Mouse (Mus musculus): ENCODE data around the gene Ky. TPM values are rescaled to one million over a fixed set of nuclear protein-coding genes. Genes with fewer than 3 reads are reported as not detected.

Gene Ky
- polyA plus RNA-seq, 1 experiment: not detected

GRCm38 (mm10) chr9:102493044-102493443 is 12.5 kb upstream of the Ky start:
- H3K27me3 ChIP-seq (replicated peaks): peaks cover 27% of the 10 kb centered on the region
- no peak for TF ChIP-seq GATA1 (IDR thresholded peaks at IDR 0.05; ENCODE audit: borderline replicate concordance, low read length)
- TF ChIP-seq FLI1 (IDR thresholded peaks at IDR 0.05; ENCODE audit: low read length): no peak
- H3K36me3 ChIP-seq (replicated peaks; ENCODE audit: low read length): no peaks in the 10 kb centered on the region
- no peaks in the 10 kb centered on the region for H3K4me1 ChIP-seq
- H3K9me3 ChIP-seq: peaks cover 11% of the 10 kb centered on the region
- H3K4me3 ChIP-seq (replicated peaks): no peak overlapping the region

- Histone ChIP-seq H3K9me3 (peaks cover 7% of the 10 kb centered on the region), H3K36me3 (replicated peaks; ENCODE audit: low read length) (no peaks in the 10 kb centered on the region), H3K27me3 (replicated peaks) (peaks cover 27% of the 10 kb centered on the region), H3K4me1 (no peaks in the 10 kb centered on the region), H3K4me3 (replicated peaks) (no peak overlapping the region)
- TF ChIP-seq FLI1 (IDR thresholded peaks at IDR 0.05; ENCODE audit: low read length) (no peak), GATA1 (IDR thresholded peaks at IDR 0.05; ENCODE audit: borderline replicate concordance, low read length) (no peak)
Measured at GRCm38 (mm10) chr9:102493916-102494315, 11.6 kb upstream of the Ky start.

- Histone ChIP-seq H3K36me3 (replicated peaks; ENCODE audit: low read length) (no peaks in the 10 kb centered on the region), H3K27me3 (replicated peaks) (peaks cover 27% of the 10 kb centered on the region), H3K9me3 (peaks cover 5% of the 10 kb centered on the region; the same call in 1 of the 2 replicates), H3K4me3 (replicated peaks) (no peak overlapping the region), H3K4me1 (no peaks in the 10 kb centered on the region)
- TF ChIP-seq GATA1 (IDR thresholded peaks at IDR 0.05; ENCODE audit: borderline replicate concordance, low read length): no peak
- no peak for TF ChIP-seq FLI1 (IDR thresholded peaks at IDR 0.05; ENCODE audit: low read length)
Measured at GRCm38 (mm10) chr9:102494454-102494853, 11.1 kb upstream of the Ky start.

GRCm38 (mm10) chr9:102495266-102495665 is 10.3 kb upstream of the Ky start:
- H3K27me3 ChIP-seq (replicated peaks): peaks cover 25% of the 10 kb centered on the region
- H3K4me1 ChIP-seq: no peaks in the 10 kb centered on the region
- no peak for TF ChIP-seq FLI1 (IDR thresholded peaks at IDR 0.05; ENCODE audit: low read length)
- no peak for TF ChIP-seq GATA1 (IDR thresholded peaks at IDR 0.05; ENCODE audit: borderline replicate concordance, low read length)
- H3K9me3 ChIP-seq: peaks cover 5% of the 10 kb centered on the region; the same call in 1 of the 2 replicates
- H3K4me3 ChIP-seq (replicated peaks): no peak overlapping the region
- H3K36me3 ChIP-seq (replicated peaks; ENCODE audit: low read length): no peaks in the 10 kb centered on the region

GRCm38 (mm10) chr9:102496481-102497041 is 9.0 kb upstream of the Ky start:
- TF ChIP-seq FLI1 (IDR thresholded peaks at IDR 0.05; ENCODE audit: low read length) (no peak), GATA1 (IDR thresholded peaks at IDR 0.05; ENCODE audit: borderline replicate concordance, low read length) (no peak)
- Histone ChIP-seq H3K4me3 (replicated peaks) (no peak overlapping the region), H3K9me3 (no peaks in the 10 kb centered on the region), H3K4me1 (no peaks in the 10 kb centered on the region), H3K36me3 (replicated peaks; ENCODE audit: low read length) (no peaks in the 10 kb centered on the region), H3K27me3 (replicated peaks) (peaks cover 23% of the 10 kb centered on the region)

GRCm38 (mm10) chr9:102497089-102497690 is 8.4 kb upstream of the Ky start:
- no peak for TF ChIP-seq GATA1 (IDR thresholded peaks at IDR 0.05; ENCODE audit: borderline replicate concordance, low read length)
- no peak for TF ChIP-seq FLI1 (IDR thresholded peaks at IDR 0.05; ENCODE audit: low read length)
- peaks cover 20% of the 10 kb centered on the region for H3K27me3 ChIP-seq (replicated peaks)
- no peaks in the 10 kb centered on the region for H3K9me3 ChIP-seq
- no peaks in the 10 kb centered on the region for H3K4me1 ChIP-seq
- H3K36me3 ChIP-seq (replicated peaks; ENCODE audit: low read length): no peaks in the 10 kb centered on the region
- no peak overlapping the region for H3K4me3 ChIP-seq (replicated peaks)

GRCm38 (mm10) chr9:102497833-102498430 is 7.6 kb upstream of the Ky start:
- Histone ChIP-seq H3K4me3 (replicated peaks) (no peak overlapping the region), H3K4me1 (no peaks in the 10 kb centered on the region), H3K9me3 (no peaks in the 10 kb centered on the region), H3K36me3 (replicated peaks; ENCODE audit: low read length) (no peaks in the 10 kb centered on the region), H3K27me3 (replicated peaks) (peaks cover 19% of the 10 kb centered on the region)
- TF ChIP-seq FLI1 (IDR thresholded peaks at IDR 0.05; ENCODE audit: low read length) (no peak), GATA1 (IDR thresholded peaks at IDR 0.05; ENCODE audit: borderline replicate concordance, low read length) (no peak)

GRCm38 (mm10) chr9:102498701-102499100 is 6.8 kb upstream of the Ky start:
- no peaks in the 10 kb centered on the region for H3K4me1 ChIP-seq
- no peaks in the 10 kb centered on the region for H3K36me3 ChIP-seq (replicated peaks; ENCODE audit: low read length)
- no peak overlapping the region for H3K4me3 ChIP-seq (replicated peaks)
- H3K27me3 ChIP-seq (replicated peaks): peaks cover 23% of the 10 kb centered on the region
- no peak for TF ChIP-seq GATA1 (IDR thresholded peaks at IDR 0.05; ENCODE audit: borderline replicate concordance, low read length)
- no peak for TF ChIP-seq FLI1 (IDR thresholded peaks at IDR 0.05; ENCODE audit: low read length)
- H3K9me3 ChIP-seq: no peaks in the 10 kb centered on the region

GRCm38 (mm10) chr9:102499266-102499665 is 6.3 kb upstream of the Ky start:
- H3K4me1 ChIP-seq: no peaks in the 10 kb centered on the region
- peaks cover 25% of the 10 kb centered on the region for H3K27me3 ChIP-seq (replicated peaks)
- TF ChIP-seq GATA1 (IDR thresholded peaks at IDR 0.05; ENCODE audit: borderline replicate concordance, low read length) (no peak), FLI1 (IDR thresholded peaks at IDR 0.05; ENCODE audit: low read length) (no peak)
- H3K4me3 ChIP-seq (replicated peaks): no peak overlapping the region
- no peaks in the 10 kb centered on the region for H3K9me3 ChIP-seq
- H3K36me3 ChIP-seq (replicated peaks; ENCODE audit: low read length): no peaks in the 10 kb centered on the region

GRCm38 (mm10) chr9:102499746-102500145 is 5.8 kb upstream of the Ky start:
- Histone ChIP-seq H3K27me3 (replicated peaks) (peaks cover 22% of the 10 kb centered on the region), H3K36me3 (replicated peaks; ENCODE audit: low read length) (no peaks in the 10 kb centered on the region), H3K4me3 (replicated peaks) (no peak overlapping the region), H3K4me1 (no peaks in the 10 kb centered on the region), H3K9me3 (no peaks in the 10 kb centered on the region)
- TF ChIP-seq GATA1 (IDR thresholded peaks at IDR 0.05; ENCODE audit: borderline replicate concordance, low read length) (no peak), FLI1 (IDR thresholded peaks at IDR 0.05; ENCODE audit: low read length) (no peak)

Data from megakaryocyte, embryonic 14.5 days (primary cell).